Mouse (Mus musculus) heart, embryonic 12.5 days (tissue): ENCODE measurements at regions not wholly inside any gene's neighbourhood (a gene's known extent, or its start where the extent isn't known, plus 50 kb on each side); places are given as distances from the start of the nearest gene placed in this dataset.

Experiments
- ATAC-seq: fragments of 200-750 bp; cut with Nextera tagmentation; 2 replicates; pipeline ENCODE4 v1.8.0; 2017; ENCODE audit warnings: moderate TSS enrichment, moderate library complexity; ENCODE audit not compliant: insufficient number of reproducible peaks, low FRiP score
- H3K27ac ChIP-seq: fragments of 300-500 bp; sonication (generic); 2 replicates; pipeline ENCODE4 v1.5.1; 2016; ENCODE audit warnings: mild to moderate bottlenecking, moderate library complexity; ENCODE audit not compliant: poor library complexity, severe bottlenecking
- H3K27me3 ChIP-seq: fragments of 300-500 bp; sonication (generic); replicated peaks from 2 replicates; pipeline ENCODE4 v1.6.1; 2016; ENCODE audit warnings: mild to moderate bottlenecking, moderate library complexity
- H3K36me3 ChIP-seq: fragments of 300-500 bp; sonication (generic); 2 replicates; pipeline ENCODE4 v1.6.1; 2016; ENCODE audit warnings: mild to moderate bottlenecking, moderate library complexity
- H3K4me1 ChIP-seq: fragments of 300-500 bp; sonication (generic); replicated peaks from 2 replicates; pipeline ENCODE4 v1.6.1; 2016; ENCODE audit warnings: mild to moderate bottlenecking
- H3K4me2 ChIP-seq: fragments of 300-500 bp; sonication (generic); 2 replicates; pipeline ENCODE4 v1.6.1; 2016; ENCODE audit warnings: mild to moderate bottlenecking, moderate library complexity
- H3K4me3 ChIP-seq: fragments of 300-500 bp; sonication (generic); 2 replicates; pipeline ENCODE4 v1.5.1; 2016; ENCODE audit warnings: mild to moderate bottlenecking
- H3K9ac ChIP-seq: fragments of 300-500 bp; sonication (generic); 2 replicates; pipeline ENCODE4 v1.6.1; 2016; ENCODE audit warnings: mild to moderate bottlenecking, moderate library complexity
- H3K9me3 ChIP-seq: fragments of 300-500 bp; sonication (generic); replicated peaks from 2 replicates; pipeline ENCODE4 v1.6.1; 2016; ENCODE audit warnings: mild to moderate bottlenecking, moderate library complexity
- WGBS: fragments of 180-500 bp; shearing (Covaris S2); methylation state at CpG from one replicate; pipeline ENCODE4 v1.1.7; 2016; 5-methylcytosine and 5-hydroxymethylcytosine counted together

DNA sequence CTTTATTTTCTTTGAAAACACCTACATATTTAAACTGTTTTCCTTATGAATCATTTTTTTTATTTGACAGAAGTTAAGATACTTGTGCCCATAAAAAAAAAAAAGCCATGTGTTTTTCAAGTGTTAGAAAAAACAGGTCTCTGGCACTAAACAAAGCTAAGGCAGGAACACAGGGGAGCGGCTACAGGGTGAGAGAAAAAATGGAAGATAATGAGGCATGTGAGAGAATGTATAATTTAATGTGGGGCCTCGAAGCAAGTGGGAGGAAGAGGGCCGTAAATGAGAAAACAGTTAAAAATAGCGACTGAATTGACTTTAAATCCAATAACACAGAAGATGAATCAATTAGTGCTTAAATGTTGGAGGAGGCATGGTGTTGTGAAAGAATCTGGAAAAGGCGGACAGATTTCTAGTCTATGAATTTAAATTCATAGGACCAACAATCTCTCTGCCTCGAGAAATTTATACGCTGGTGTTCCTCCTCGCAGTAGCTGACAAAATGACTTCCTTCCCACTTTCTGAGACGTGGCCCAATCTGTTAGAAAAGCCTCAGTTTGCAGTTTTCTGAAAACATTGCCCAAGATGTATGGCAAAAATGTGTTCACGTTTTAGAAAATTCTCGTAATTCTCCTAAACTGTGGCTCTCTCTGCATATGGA is 145.4 kb upstream of the Fst start:
- H3K9ac ChIP-seq, result no peak overlapping the region
- no peaks in the 10 kb centered on the region; the same call in 1 of the 2 replicates for H3K4me1 ChIP-seq
- no peaks in the 10 kb centered on the region for H3K27me3 ChIP-seq
- no peak overlapping the region for H3K27ac ChIP-seq
- 78% methylated on average over 11 of the region's 11 CpGs for WGBS
- no peak for ATAC-seq
- no peaks in the 10 kb centered on the region for H3K36me3 ChIP-seq
- H3K4me2 ChIP-seq, result no peak overlapping the region
- 0 out of 2 replicates have a peak, but pooled peaks cover 3% of the 10 kb centered on the region for H3K9me3 ChIP-seq
- H3K4me3 ChIP-seq, result no peak overlapping the region

GRCm38 (mm10) chr13:114613909-114614308 is 155.2 kb upstream of the Fst start:
- no peaks in the 10 kb centered on the region for H3K4me1 ChIP-seq
- H3K9me3 ChIP-seq, result 0 out of 2 replicates have a peak, but pooled peaks cover 3% of the 10 kb centered on the region
- H3K9ac ChIP-seq, result no peak overlapping the region
- WGBS, result 77% methylated on average over 1 of the region's 1 CpGs
- H3K36me3 ChIP-seq, result no peaks in the 10 kb centered on the region
- no peak overlapping the region for H3K4me3 ChIP-seq
- H3K27me3 ChIP-seq, result no peaks in the 10 kb centered on the region
- H3K4me2 ChIP-seq, result no peak overlapping the region
- ATAC-seq, result no peak
- H3K27ac ChIP-seq, result no peak overlapping the region

GRCm38 (mm10) chr13:114619416-114619815 is 160.7 kb upstream of the Fst start:
- Histone ChIP-seq H3K4me1 (no peaks in the 10 kb centered on the region), H3K36me3 (no peaks in the 10 kb centered on the region), H3K9me3 (no peaks in the 10 kb centered on the region), H3K27ac (no peak overlapping the region), H3K4me3 (no peak overlapping the region), H3K27me3 (no peaks in the 10 kb centered on the region), H3K4me2 (no peak overlapping the region), H3K9ac (no peak overlapping the region)
- 83% methylated on average over 4 of the region's 4 CpGs for WGBS
- ATAC-seq, result no peak

DNA sequence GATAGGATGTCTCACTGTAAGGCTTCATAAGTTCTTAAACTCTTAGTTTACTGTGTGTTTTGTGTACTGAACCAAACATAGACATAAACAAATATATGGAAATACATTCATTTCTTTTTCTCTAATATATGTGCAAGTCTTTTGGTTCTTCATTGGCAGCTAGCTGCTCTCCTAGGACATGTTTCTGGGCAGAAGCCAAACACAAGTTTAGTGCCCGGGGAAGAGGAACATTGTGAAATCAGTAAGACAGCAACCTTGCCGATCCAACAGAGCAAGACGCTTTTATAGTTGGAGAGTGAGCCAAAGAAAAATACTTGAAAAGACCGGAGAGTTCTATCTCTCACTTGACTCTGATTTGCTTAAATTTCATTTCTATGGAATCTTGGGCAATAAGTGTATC is 178.0 kb upstream of the Fst start:
- no peaks in the 10 kb centered on the region for H3K36me3 ChIP-seq
- no peaks in the 10 kb centered on the region for H3K4me1 ChIP-seq
- no peak overlapping the region for H3K4me3 ChIP-seq
- no peaks in the 10 kb centered on the region for H3K27me3 ChIP-seq
- H3K9ac ChIP-seq, result no peak overlapping the region
- no peaks in the 10 kb centered on the region for H3K9me3 ChIP-seq
- no peak overlapping the region for H3K4me2 ChIP-seq
- no peak overlapping the region for H3K27ac ChIP-seq
- ATAC-seq, result no peak
- 83% methylated on average over 4 of the region's 4 CpGs for WGBS

DNA sequence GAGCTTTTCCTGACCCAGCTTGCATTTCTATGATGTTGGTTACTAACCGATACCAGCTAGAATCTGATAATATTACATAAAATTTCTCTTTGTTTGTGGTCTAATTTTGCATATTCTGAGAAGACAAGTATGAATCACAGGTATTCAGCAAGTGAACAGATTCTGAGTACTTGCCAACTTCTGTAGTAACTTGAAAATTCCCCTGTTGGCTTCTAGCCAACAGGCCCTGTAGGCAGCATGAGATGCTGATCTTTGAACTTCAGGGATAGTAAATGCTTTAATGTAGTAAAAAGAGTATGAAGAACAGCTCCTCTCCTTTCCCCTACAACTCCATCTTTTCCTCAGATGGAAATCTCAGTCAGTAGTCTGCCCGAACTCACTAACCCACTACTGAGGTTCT is 178.5 kb upstream of the Mocs2 start:
- Histone ChIP-seq H3K4me3 (no peak overlapping the region), H3K9ac (no peak overlapping the region), H3K36me3 (no peaks in the 10 kb centered on the region), H3K27me3 (no peaks in the 10 kb centered on the region), H3K4me2 (no peak overlapping the region), H3K4me1 (no peaks in the 10 kb centered on the region), H3K27ac (no peak overlapping the region), H3K9me3 (no peaks in the 10 kb centered on the region)
- WGBS, result 85% methylated on average over 2 of the region's 2 CpGs
- ATAC-seq, result no peak

GRCm38 (mm10) chr13:114641688-114642390 is 176.2 kb upstream of the Mocs2 start:
- H3K4me1 ChIP-seq, result no peaks in the 10 kb centered on the region
- no peaks in the 10 kb centered on the region for H3K27me3 ChIP-seq
- H3K36me3 ChIP-seq, result no peaks in the 10 kb centered on the region
- H3K4me3 ChIP-seq, result no peak overlapping the region
- no peak overlapping the region for H3K9ac ChIP-seq
- 59% methylated on average over 9 of the region's 9 CpGs for WGBS
- H3K27ac ChIP-seq, result no peak overlapping the region
- H3K9me3 ChIP-seq, result no peaks in the 10 kb centered on the region
- no peak overlapping the region for H3K4me2 ChIP-seq
- no peak for ATAC-seq

DNA sequence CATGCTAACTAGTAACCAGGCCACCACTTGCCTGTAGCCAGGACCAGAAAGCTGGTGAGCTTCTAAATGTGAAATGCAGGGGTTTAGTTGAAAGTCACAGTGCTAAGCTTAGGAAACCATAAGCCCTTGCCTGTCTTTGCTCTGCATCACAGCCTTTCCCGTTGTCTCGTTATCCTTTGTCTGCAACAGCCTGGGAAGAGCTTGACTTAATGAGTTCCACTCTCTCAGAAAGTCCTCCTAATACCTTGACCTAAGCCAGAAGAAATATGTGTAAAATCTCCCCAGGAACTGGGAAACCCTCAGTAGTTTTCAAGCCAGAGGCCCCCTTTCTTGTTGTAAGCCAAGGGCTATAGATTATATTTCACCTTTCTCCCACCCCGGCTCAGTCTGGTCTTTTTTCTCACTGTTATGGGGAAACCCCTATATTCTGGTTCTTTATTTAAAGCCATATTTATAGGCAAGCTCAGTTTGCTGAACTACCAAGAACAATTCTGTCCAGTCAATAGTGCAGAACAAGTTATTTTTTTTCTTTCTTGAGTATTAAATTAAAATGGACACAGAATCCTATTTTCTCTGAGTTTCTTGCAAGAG is 175.0 kb upstream of the Mocs2 start:
- 74% methylated on average over 3 of the region's 3 CpGs for WGBS
- Histone ChIP-seq H3K36me3 (no peaks in the 10 kb centered on the region), H3K4me2 (no peak overlapping the region), H3K4me3 (no peak overlapping the region), H3K27me3 (no peaks in the 10 kb centered on the region), H3K9me3 (0 out of 2 replicates have a peak, but pooled peaks cover 2% of the 10 kb centered on the region), H3K4me1 (no peaks in the 10 kb centered on the region), H3K9ac (no peak overlapping the region), H3K27ac (no peak overlapping the region)
- no peak for ATAC-seq

DNA sequence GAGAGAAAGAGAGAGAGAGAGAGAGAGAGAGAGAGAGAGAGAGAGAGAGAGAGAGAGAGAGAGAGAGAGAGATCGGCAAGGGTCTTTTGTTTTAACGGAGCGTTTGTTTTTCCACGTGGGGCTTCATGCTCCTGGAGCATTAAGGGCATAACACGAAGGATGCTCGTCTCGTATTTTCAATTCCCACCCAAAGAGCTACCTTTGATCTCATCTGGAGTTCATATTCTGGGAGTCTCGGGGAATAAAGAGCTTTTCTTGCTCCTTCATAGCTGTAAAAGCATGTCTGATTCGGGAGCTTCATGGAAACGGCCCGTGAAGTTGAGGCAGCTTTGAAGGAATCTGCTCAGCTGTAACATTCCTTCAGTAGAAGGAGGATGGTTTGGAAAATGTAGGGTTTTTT is 174.5 kb upstream of the Mocs2 start:
- 81% methylated on average over 11 of the region's 11 CpGs for WGBS
- H3K4me2 ChIP-seq, result no peak overlapping the region
- ATAC-seq, result no peak
- no peaks in the 10 kb centered on the region for H3K4me1 ChIP-seq
- H3K27ac ChIP-seq, result no peak overlapping the region
- no peaks in the 10 kb centered on the region for H3K36me3 ChIP-seq
- H3K9ac ChIP-seq, result no peak overlapping the region
- no peak overlapping the region for H3K4me3 ChIP-seq
- 0 out of 2 replicates have a peak, but pooled peaks cover 2% of the 10 kb centered on the region for H3K9me3 ChIP-seq
- H3K27me3 ChIP-seq, result no peaks in the 10 kb centered on the region

GRCm38 (mm10) chr13:114654267-114654666 is 163.8 kb upstream of the Mocs2 start:
- Histone ChIP-seq H3K9me3 (no peaks in the 10 kb centered on the region), H3K4me1 (no peaks in the 10 kb centered on the region), H3K9ac (no peak overlapping the region), H3K4me2 (no peak overlapping the region), H3K27ac (no peak overlapping the region), H3K27me3 (no peaks in the 10 kb centered on the region), H3K4me3 (no peak overlapping the region), H3K36me3 (no peaks in the 10 kb centered on the region)
- ATAC-seq, result no peak
- 69% methylated on average over 7 of the region's 7 CpGs for WGBS

- Histone ChIP-seq H3K4me1 (no peaks in the 10 kb centered on the region), H3K27ac (no peak overlapping the region), H3K9ac (no peak overlapping the region), H3K4me3 (no peak overlapping the region), H3K36me3 (no peaks in the 10 kb centered on the region), H3K9me3 (no peaks in the 10 kb centered on the region), H3K27me3 (no peaks in the 10 kb centered on the region), H3K4me2 (no peak overlapping the region)
- ATAC-seq, result no peak
- 76% methylated on average over 4 of the region's 4 CpGs for WGBS
These were observed 163.0 kb upstream of the Mocs2 start for GRCm38 (mm10) chr13:114654953-114655586.

DNA sequence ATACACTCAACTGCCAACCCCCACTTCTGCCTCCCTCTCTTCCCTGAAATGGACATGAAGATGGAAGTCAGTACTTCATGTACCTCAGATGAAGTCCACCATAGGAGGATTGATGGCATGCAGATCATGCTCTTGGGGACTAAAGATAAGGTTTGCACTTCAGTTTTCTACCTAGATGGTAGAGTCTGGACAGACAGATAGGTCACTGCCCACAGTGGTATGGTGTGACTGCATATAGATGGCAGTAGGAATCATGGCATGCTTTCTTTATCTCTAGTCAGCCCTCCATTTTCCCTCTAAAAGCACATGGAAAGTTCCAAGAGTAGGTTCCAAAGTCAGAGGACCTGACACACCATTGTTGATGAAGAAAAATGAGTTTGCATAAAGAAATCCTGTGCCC is 145.6 kb upstream of the Mocs2 start:
- Histone ChIP-seq H3K4me2 (no peak overlapping the region), H3K36me3 (no peaks in the 10 kb centered on the region)

More for the DNA sequence above, 145.6 kb upstream of the Mocs2 start:
- no peak for ATAC-seq
- H3K4me1 ChIP-seq, result no peaks in the 10 kb centered on the region
- no peak overlapping the region for H3K27ac ChIP-seq
- H3K9ac ChIP-seq, result no peak overlapping the region
- H3K4me3 ChIP-seq, result no peak overlapping the region
- no peaks in the 10 kb centered on the region for H3K27me3 ChIP-seq
- no peaks in the 10 kb centered on the region for H3K9me3 ChIP-seq
